Mouse (Mus musculus) lung, postnatal 10 days (tissue): ENCODE results near the gene Mcpt8.
"Not testable (repeated sequence)": the region's sequence is repeated elsewhere in the genome, so short reads cannot be mapped to it uniquely, and the experiment has no call there.

Source experiments
- DNase-seq: peaks from one replicate; pipeline ENCODE4 v3.0.0; 2021

Gene Mcpt8

DNA sequence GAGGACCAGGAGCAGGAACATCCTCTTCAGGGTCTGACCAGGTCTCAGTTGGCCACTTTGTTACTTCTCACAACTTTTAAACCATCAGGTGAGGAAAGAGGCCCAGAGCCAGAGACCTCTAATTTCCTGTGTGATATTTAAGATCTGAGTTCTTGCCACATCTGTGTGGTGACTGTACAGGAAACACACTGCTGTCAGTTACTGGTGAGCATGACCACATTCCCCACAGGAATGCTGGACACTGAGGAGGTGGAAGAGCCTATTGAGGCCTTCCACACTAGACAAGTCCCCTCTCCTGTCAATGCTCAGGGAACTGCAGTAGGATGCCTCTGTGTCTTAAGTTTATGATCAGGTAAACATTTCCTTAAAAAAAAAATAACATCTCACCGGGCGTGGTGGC, at the start of gene Mcpt8:
TSS of gene Mcpt8 (minus strand) at position 107 of the 400 bp plus-strand sequence.
- DNase-seq: no peak

DNA sequence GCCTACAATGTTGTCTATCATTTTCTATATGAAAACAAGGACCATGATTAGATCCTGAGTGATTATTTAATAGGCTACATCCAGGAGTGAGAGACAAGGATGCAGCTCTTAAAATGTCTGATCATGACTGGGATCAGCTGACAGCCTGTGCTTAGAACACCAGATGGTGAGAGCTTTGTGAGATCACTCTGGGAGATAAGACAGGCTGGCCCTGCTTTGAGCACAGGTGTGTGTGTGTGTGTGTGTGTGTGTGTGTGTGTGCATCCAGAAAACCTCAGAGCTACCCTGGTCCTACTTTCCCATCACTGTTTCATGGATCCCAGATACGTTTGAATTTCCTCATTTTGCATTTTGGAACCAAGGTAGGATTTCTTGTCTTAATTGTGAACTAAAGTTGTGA, 48.6 kb upstream of the Mcpt8 start:
- not testable (repeated sequence) for DNase-seq

DNA sequence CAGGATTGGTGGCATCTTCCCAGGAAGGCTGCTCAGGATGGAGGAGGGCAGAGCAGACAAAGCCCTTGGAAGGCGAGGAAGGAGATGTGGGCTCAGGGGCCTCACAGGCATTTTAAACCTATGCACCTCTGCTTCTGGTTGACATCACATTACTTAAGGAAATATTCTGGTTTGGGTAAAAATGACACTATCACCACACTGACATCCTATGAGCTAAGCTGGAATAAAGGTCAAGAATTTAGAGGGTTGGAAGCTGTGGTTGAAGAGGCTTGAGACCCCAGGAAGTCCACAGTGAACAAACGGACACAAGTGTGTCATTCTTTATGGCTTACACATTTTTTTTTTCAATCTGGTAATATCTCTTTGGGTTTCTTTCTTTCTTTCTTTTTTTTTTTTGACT, 47.4 kb upstream of the Mcpt8 start, which contains the start of gene Gzmd:
TSS of gene Gzmd (minus strand) at position 101 of the 400 bp plus-strand sequence.
- DNase-seq: not testable (repeated sequence)

DNA sequence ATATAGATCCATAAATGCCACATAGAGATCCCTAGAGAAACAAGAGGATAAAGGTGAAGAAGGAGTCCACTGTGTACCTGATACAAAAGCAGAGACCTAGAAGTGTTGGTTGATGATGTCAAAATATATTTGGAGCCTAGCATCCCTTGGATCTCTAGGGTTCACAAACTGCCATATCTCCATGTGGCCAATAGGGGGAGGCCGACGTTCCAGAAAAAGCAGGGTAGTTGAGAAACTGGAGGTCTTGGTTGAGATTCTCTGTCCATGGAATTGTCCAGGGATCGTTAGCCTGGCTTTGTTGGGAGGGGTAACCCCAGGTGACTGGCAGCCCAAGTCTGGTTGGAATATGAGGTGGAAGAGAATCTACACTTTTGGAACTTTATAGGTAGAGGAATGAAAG, 43.3 kb upstream of the Mcpt8 start:
- DNase-seq: no peak

DNA sequence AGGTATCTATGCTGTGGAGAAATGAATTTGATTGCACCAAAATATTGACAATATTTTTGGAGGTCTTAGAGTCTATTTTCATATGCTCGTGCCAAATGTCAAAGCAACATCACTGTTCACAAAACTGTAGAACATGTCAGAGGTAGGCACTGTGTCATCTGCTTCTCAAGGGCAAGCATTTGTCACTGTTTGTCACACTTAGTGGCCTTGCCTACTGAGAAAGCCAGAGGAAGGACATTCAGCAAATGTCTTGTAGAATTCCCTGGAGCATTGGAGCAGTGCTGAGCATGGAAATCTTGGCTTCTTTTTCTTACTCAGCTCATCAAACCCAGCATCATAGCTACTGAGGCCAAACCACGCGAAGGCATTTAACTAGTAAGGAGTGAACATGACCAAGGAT, 38.4 kb upstream of the Mcpt8 start:
- no peak for DNase-seq

DNA sequence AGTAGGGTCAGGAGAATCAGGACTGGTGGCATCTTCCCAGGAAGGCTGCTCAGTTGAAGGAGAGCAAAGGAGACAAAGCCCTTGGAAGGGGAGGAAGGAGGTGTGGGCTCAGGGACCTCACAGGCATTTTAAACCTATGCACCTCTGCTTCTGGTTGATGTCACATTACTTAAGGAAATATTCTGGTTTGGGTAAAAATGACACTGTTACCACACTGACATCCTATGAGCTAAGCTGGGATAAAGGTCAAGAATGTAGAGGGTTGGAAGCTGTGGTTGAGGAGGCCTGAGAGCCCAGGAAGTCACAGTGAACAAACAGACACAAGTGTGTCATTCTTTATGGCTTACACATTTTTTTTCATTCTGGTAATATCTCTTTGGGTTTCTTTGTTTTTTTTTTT, 35.5 kb upstream of the Mcpt8 start, which contains the start of gene Gzme:
TSS of gene Gzme (minus strand) at position 101 of the 400 bp plus-strand sequence.
- no peak for DNase-seq

DNA sequence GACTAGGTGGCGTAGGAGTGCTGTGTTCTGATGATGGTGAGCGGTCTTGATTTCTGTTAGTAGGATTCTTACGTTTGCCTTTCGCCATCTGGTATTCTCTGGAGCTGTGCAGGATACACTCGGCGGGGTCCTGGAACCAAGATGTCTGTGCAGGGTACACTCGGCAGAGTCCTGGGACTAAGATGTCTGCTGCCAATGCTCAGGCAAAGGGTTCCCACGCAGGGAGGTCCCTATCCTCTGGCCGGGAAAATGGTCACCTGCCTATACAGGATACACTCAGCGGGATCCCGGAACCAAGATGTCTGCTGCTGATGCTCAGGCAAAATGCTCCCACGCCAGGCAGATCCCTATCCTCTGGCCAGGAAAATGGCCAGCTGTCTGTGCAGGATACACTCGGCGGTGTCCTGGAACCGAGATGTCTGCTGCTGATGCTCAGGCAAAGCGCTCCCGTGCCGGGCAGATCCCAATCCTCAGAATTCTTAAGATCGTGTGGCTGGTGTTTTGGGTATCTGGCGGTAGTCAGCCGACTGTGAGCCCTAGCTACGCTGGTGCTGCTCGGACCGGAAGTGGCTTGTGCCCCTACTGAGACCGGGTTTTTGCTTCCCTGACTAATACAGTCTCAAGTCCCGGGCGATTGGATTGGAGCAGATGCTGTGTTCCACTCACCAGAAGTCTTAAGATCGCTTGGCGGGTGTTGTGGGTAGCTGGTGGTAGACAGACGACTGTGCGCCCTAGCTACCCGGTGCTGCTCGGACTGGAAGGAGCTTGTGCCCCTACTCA, 30.6 kb upstream of the Mcpt8 start:
- DNase-seq: not testable (repeated sequence)

DNA sequence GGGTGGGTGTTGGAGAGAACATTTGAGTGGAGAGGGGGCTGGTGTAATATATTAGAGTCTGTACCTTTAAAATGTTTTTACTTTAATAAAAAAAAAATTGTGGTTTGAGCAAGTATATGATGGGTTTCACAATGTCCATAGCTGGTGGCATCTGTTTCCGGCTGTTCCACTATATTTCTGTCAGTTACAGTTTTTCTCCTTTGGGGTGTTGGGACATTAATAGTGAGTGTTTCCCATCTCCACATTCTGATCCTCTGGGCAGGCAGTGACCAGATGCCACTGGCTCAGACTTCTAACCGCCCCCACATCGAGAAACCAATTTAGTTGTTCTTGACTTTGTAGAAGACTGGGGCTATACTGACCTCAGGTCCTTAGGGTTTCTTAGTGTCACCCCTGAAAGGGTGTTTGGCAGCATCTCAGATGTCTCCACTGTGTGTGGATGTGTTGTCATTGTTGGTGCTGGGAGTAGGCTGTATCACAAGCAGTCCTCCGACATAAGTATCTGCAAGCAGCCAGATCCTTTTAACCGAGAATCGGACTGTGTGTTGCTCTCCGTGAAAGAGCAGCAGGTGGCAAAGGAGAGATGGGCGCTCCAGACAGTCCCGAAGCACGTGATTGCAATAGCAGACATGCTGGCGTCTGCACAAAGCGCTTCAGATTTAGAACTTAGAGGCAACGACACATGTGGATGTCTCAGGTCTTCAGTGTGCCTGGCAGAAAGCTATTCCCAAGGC, 20.5 kb upstream of the Mcpt8 start:
- DNase-seq: no peak

DNA sequence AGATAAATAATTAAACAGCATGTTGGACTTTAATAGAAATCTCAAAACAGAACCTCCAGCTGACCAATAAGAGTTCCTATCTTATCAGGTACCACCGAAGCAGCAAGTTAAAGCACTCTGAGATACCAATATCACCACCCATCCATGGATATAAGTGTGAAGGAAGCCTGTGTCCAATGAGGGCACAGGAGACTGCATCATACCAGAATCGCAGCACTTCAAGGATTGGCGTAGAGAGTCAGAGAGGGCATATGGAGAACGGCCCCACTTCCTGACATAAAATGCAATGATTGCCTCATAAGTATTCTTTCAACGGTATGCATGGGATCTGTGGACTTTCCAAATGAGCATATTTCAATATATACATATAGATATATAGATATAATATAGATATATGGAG, 19.9 kb upstream of the Mcpt8 start:
- DNase-seq: no peak

DNA sequence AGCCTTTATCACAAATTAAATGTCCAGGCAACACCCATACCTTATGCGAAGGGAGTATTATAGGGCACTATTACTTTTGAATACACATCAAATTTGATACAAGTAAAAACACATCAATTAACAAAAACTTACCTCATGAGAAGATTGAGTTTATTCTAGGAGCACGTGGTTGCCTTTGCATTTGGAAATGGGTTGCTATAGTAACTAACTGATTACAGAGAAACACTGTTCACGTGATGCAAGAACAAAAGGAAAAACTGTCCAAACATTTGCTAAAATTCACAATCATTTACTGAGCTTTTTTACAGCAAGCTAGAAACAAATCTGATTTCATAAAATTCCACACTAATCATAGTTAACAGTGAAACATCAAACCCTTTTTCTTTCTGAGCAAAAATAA, 18.4 kb upstream of the Mcpt8 start:
- no peak for DNase-seq

DNA sequence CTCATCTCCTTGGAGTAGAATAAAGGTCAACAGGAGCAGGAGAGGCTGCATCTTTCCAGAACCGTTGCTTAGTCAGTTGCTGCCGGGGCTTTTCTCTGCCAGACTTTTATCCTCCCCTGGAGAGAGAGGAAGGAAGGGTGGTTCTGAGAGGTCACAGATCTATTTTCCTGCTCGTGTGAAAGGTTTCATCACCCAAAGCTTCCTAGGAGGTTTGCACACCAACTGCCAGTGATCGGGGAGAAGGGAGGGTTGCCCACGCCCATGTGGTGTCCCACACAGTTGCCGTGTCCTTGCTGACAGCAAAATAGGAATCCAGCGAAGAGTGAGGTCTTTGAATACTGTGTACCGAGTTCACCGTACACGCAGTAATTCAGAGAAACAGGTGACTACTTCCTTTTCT, 17.3 kb upstream of the Mcpt8 start, which contains the start of gene Ctsg:
TSS of gene Ctsg (minus strand) at position 189 of the 400 bp plus-strand sequence.
- DNase-seq: no peak

DNA sequence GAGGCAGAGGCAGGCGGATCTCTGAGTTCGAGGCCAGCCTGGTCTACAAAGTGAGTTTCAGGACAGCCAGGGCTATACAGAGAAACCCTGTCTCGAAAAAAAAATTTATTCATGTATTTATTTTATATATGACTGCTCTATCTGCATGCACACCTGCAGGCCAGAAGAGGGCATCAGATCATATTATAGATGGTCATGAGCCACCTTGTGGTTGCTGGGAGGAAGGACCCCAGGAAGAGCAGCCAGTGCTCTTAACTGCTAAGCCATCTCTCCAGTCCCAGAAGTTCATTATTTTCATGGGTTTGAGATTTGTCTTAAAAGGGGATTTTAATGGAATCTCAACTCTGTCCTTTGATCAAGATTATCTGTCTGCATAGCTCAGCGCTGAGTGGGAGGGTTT, 13.9 kb upstream of the Mcpt8 start:
- DNase-seq: peak; percentile 31

DNA sequence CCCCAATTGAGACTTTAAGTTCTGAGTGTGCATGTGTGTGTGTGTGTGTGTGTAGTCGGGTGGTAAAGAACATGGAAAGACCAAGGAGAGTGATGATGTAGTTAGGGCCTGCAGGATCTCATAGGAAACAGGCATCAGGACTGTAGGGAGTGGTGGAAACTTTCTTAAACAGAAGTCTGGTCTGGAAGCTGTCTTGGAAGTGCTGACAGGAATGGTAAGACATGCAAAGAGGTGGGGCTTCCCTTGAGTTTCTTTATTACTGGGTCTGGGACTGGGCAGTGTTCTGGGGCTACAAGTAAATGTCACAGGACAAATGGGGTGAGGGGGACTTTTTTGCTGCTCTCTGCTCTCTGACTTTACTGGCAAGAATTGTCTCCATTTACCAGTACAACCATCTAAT, 12.5 kb upstream of the Mcpt8 start:
- no peak for DNase-seq

DNA sequence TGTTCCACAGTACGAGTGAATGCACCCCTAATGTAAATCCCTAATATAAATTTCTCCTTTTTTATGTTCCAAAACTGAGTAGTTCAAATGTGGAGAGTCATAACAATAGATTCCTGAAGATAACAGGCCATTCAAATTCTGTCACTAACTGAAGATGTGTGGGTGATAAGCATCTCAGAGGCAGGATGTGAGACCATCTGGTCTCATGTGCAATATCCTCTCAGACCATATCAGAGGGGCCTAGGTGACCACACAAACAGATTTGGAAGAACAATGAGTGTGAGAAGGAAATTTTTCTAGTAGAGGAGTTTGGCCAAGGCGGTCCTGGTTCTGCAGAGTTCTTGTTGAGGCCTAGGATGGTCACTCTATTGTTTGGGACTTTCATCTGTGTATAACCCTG, 8.3 kb upstream of the Mcpt8 start:
- DNase-seq: no peak

DNA sequence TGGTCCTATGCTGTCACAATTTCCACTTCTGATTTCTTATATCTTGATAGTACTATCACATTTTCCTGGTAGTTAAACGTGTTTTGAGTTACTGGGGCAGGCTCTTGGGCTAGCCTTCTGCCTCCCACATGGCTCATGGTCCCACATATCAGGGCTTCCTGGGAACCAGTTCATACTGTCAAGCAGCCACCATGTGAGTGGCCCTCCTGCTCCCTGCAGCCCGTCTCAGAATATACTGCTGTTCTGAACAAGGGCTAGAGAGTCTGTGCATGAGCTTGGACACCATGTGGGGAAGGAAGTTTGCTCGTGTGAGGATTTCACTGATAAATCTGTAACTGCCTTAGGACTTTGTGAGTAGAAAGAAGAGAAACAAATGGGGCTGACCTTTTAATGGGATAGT, 1.6 kb upstream of the Mcpt8 start:
- no peak for DNase-seq

DNA sequence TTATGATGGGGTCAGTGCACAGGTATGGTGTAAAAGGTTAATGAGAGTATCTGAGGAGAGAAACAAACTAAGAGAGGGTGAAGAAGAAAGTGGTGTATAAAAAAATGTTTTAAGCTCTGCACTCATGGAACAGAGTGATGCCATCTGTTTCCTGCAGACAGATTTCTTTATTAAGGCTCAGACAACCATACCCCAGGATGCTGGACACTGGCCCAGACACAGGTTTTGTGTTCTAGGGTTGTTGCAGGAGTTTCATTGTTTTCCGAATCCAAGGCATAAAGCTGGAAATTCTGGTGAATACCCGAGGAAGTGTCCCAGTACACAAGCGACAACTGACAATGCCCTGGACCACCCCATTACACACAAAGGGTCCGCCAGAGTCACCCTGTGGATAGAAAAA, 3.1 kb downstream of the Mcpt8 start:
- DNase-seq: no peak

DNA sequence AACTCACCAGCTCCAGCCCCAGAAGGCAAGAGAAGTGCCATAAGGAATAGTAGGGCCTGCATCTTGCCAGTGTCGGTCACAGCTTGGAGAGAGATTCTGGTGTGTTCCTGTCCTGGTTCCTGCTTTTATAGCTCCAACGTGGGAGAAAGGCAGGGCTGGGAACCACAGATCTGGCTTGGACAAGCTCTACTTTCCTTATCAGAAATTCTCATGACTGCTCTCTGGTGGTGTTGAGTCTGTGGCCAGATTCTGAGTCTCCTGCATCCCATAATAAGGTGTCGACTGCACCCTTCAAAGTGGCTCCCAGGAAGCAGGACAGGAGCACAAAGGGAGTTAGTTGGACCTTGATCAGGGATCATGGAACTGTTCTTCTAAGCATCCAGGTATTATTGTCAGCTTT, 22.9 kb downstream of the Mcpt8 start, which contains the start of gene Mcpt4:
TSS of gene Mcpt4 (minus strand) at position 101 of the 400 bp plus-strand sequence.
- DNase-seq: not testable (repeated sequence)

DNA sequence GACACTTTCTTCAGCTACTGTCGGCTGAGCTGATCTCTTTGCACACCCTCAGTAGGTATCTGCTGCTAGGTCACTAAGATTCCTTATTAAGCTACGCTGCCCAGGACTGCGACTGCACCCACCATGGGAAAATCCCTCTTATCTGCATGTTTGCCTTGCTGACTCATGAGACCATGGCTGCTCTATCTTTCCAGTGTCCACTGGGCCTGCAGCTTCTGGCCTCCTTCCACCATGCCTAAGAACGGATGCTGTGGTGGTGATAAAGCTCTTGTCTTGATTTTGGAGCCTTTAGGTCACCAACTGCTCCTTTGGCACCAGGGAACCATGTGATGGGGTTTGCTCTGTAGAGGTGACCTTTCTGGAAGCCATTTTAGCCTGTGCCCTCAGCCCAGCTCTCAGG, 27.4 kb downstream of the Mcpt8 start:
- no peak for DNase-seq

DNA sequence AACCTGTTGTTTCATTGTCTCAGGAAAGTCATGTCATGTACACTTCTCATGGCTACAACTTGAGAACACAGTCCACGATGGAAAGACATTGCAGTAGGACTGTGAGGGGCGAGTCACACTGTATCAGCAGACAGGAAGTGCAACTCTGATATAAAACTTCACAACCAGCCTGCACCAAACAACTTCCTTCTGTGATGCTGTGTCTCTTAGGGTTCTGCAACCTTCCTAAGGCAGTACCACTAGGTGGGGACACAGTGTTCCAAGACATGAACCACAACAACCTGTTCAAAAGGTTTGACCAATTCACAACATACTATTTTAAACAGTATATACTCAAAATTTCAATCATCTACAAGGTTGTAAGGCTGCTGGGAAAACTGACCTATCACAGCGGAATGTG, 29.7 kb downstream of the Mcpt8 start:
- DNase-seq: no peak

DNA sequence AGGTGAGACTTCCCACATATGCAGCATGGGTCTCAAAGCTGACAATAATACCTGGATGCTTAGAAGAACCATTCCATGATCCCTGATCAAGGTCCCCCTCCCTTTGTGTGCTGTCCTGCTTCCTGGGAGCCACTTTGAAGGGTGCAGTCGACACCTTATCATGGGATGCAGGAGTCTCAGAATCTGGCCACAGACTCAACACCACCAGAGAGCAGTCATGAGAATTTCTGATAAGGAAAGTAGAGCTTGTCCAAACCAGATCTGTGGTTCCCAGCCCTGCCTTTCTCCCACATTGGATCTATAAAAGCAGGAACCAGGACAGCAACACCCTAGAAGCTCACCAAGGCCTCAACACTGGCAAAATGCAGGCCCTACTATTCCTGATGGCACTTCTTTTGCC, 43.3 kb downstream of the Mcpt8 start, which contains the start of gene Mcpt2:
TSS of gene Mcpt2 (plus strand) at position 250 of the 400 bp plus-strand sequence.
- not testable (repeated sequence) for DNase-seq

DNA sequence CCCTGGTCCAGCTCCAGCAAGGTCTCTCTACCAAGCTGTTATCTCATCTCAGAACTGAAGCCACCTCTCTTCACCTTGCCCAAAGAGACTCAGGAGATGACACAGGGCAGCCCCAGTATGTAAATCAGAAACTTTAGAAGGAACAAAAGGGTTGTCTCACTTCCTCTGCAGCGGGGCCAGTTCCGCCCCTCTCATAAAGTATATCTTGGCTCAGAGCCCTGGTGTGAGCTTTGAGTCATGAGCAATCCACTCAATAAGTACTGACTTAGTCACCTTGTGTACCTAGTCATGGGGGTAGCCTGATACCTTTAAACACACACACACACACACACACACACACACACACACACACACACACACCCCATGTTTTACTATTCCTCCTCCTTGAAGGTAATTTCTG, 50.6 kb downstream of the Mcpt8 start:
- DNase-seq: peak; percentile 3
